Mouse (Mus musculus) hindbrain, embryonic 10.5 days (tissue): ENCODE data around the gene Arl6ip4. TPM values are rescaled to one million over a fixed set of nuclear protein-coding genes. Genes with fewer than 3 reads are reported as not detected.

Source experiments
- DNase-seq: peaks from one replicate; pipeline ENCODE4 v3.0.0-alpha.2; 2017; ENCODE audit warnings: low spot score
- H3K27ac ChIP-seq: fragments of 300-500 bp; sonication (generic); 2 replicates; pipeline ENCODE4 v1.5.1; 2016; ENCODE audit warnings: mild to moderate bottlenecking, moderate library complexity
- H3K27me3 ChIP-seq: fragments of 300-500 bp; sonication (generic); 2 replicates; pipeline ENCODE4 v1.6.1; 2016; ENCODE audit warnings: mild to moderate bottlenecking; ENCODE audit not compliant: poor library complexity, insufficient read depth, severe bottlenecking
- H3K36me3 ChIP-seq: fragments of 300-500 bp; sonication (generic); 2 replicates; pipeline ENCODE4 v1.6.1; 2016; ENCODE audit warnings: mild to moderate bottlenecking, moderate library complexity
- H3K4me1 ChIP-seq: fragments of 300-500 bp; sonication (generic); replicated peaks from 2 replicates; pipeline ENCODE4 v1.6.1; 2016; ENCODE audit warnings: mild to moderate bottlenecking
- H3K4me3 ChIP-seq: fragments of 300-500 bp; sonication (generic); 2 replicates; pipeline ENCODE4 v1.5.1; 2016; ENCODE audit warnings: mild to moderate bottlenecking, moderate library complexity
- H3K9me3 ChIP-seq: fragments of 300-500 bp; sonication (generic); 2 replicates; pipeline ENCODE4 v1.6.1; 2016; ENCODE audit warnings: mild to moderate bottlenecking, moderate library complexity
- WGBS: fragments of 180-500 bp; shearing (Covaris S2); methylation state at CpG from one replicate; pipeline ENCODE4 v1.1.7; 2016; 5-methylcytosine and 5-hydroxymethylcytosine counted together
- polyA plus RNA-seq: library from polyadenylated mRNA; unstranded; fragments of >200 nt; fragmentation: Nextera tagmentation; extraction: Ambion mirVana; gene quantifications from 2 replicates; pipeline ENCODE4 v1.2.1, GENCODE M21; 2016

Arl6ip4 gene
- polyA plus RNA-seq, 1 experiment from 2014 or later = 117 TPM

GRCm38 (mm10) chr5:124122357-124122756 lies 6.5 kb downstream of the Arl6ip4 start:
- Histone ChIP-seq H3K4me1 (peaks cover 8% of the 10 kb centered on the region), H3K27me3 (no peaks in the 10 kb centered on the region), H3K36me3 (peaks cover 100% of the 10 kb centered on the region), H3K4me3 (no peak overlapping the region), H3K27ac (no peak overlapping the region), H3K9me3 (no peaks in the 10 kb centered on the region)
- DNase-seq = no peak
- WGBS = 91% methylated on average over 18 of the region's 18 CpGs

DNA sequence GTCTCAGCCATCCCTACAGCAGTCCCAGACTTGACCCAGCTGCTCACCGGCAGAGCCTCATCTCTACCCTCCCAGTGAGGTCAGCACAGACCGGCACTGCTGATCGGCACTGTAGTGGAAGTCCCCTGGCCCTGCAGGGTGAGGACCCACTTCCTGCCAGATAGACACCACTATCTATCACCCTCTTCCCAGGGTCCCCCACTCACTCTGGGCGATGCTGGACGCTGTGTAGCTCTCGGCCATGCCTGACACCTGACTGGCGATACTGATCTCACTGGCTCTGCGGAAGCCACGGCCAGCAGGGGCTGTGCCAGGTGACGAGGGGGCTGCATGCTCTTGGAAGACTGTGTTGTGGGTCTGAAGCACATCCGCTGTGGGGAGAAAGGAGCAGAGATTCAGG lies 9.2 kb downstream of the Arl6ip4 start:
- H3K27me3 ChIP-seq = no peaks in the 10 kb centered on the region
- 0 out of 2 replicates have a peak, but pooled peaks cover 3% of the 10 kb centered on the region for H3K4me1 ChIP-seq
- WGBS = 91% methylated on average over 11 of the region's 11 CpGs
- no peak overlapping the region for H3K4me3 ChIP-seq
- 0 out of 2 replicates have a peak overlapping the region, but pooled peaks have one; percentile 31 for H3K27ac ChIP-seq
- no peaks in the 10 kb centered on the region for H3K9me3 ChIP-seq
- peaks cover 100% of the 10 kb centered on the region for H3K36me3 ChIP-seq
- DNase-seq = no peak

DNA sequence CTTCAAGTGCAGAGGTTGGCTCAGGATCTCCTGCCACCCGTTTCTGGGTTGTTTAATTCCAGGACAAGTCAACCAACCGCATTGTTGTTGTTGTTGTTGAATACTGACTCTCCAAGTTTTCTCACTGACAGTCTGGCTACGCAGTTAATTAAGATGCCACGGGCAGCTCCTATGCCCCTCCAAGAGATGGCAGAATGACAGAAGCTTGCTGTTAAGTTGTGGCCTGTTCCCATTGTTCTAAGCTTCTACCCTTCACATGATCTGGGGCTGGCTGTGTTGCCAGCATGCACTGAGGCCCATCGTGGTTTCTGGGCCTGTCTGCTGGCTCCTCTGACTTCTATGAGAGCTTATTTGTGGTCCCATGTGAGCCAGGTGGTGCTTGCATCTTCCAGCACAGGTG lies 18.4 kb downstream of the Arl6ip4 start:
- Histone ChIP-seq H3K9me3 (no peaks in the 10 kb centered on the region), H3K4me1 (no peaks in the 10 kb centered on the region), H3K4me3 (no peak overlapping the region), H3K36me3 (peaks cover 63% of the 10 kb centered on the region), H3K27ac (no peak overlapping the region), H3K27me3 (no peaks in the 10 kb centered on the region)
- no peak for DNase-seq
- 89% methylated on average over 5 of the region's 5 CpGs for whole genome bisulfite sequencing

GRCm38 (mm10) chr5:124138066-124138465 lies 22.2 kb downstream of the Arl6ip4 start:
- peaks cover 5% of the 10 kb centered on the region for H3K4me1 ChIP-seq
- no peaks in the 10 kb centered on the region for H3K27me3 ChIP-seq
- peaks cover 53% of the 10 kb centered on the region for H3K36me3 ChIP-seq
- H3K27ac ChIP-seq = no peak overlapping the region
- DNase-seq = no peak
- WGBS = 78% methylated on average over 7 of the region's 7 CpGs
- no peak overlapping the region for H3K4me3 ChIP-seq
- H3K9me3 ChIP-seq = no peaks in the 10 kb centered on the region

DNA sequence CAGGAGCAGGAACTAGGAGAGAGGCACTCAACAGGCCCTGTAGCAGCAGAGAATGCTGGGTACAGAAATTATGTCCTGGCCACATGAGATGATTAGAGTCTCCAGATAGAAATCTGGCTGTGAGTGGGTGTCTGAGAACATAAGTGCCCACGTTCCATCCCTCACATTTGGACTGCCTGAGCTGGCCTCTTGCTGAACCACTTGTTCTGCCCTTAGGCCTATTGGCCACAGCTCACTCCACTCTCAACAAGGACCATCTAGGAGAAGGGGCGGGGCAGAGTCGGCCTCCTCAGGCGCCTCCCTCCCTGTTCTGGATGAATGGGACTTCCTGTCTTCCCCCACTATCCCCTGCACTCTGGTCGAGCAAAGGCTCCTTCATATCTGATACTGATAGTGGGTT lies 33.1 kb downstream of the Arl6ip4 start:
- no peak for DNase-seq
- Histone ChIP-seq H3K4me3 (no peak overlapping the region), H3K27ac (no peak overlapping the region), H3K27me3 (no peaks in the 10 kb centered on the region), H3K4me1 (no peaks in the 10 kb centered on the region), H3K36me3 (peaks cover 35% of the 10 kb centered on the region), H3K9me3 (no peaks in the 10 kb centered on the region)
- 69% methylated on average over 5 of the region's 5 CpGs for WGBS

DNA sequence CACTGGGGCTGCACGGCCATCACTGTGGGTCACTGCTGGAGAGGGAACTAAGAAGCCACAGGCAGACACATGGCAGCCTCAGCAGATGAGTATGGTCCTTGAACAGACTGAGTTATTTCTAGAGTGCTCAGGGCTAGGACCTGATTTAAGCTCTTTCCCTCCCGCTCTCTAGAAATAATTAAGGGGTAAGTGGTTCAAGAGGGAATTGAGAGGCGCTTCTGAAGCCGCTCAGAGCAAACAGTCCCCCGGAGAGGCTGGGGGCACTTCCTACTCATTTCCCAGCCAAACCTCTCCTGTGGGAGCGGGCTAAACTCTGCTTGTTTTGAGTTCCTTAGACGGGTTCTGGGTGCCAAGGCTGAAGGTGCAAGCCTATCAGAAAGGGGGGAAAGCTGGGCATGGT lies 35.0 kb downstream of the Arl6ip4 start:
- no peaks in the 10 kb centered on the region for H3K27me3 ChIP-seq
- H3K9me3 ChIP-seq = no peaks in the 10 kb centered on the region
- no peaks in the 10 kb centered on the region for H3K4me1 ChIP-seq
- DNase-seq = no peak
- peaks cover 30% of the 10 kb centered on the region for H3K36me3 ChIP-seq
- no peak overlapping the region for H3K4me3 ChIP-seq
- no peak overlapping the region for H3K27ac ChIP-seq
- WGBS = 87% methylated on average over 7 of the region's 7 CpGs

DNA sequence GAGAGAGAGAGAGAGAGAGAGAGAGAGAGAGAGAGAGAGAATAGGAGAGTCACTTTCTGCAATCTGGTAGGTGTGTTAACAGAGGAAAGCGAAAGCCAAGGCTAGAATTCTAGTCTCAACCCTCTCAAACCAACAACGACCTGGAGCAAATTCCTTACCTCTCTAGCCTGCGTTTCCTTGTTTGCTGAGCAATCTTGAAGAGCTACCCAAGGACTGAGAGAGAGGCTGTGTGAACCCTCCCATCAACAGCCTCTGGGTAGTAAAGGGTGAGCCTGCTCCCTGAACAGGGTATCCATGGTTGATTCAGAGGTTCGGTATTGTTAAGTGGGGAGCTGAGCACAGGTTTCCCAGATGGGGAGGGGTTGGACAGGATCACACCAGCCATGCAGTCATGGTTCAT lies 36.8 kb downstream of the Arl6ip4 start:
- no peaks in the 10 kb centered on the region for H3K27me3 ChIP-seq
- no peak overlapping the region for H3K4me3 ChIP-seq
- WGBS = 85% methylated on average over 4 of the region's 4 CpGs
- H3K9me3 ChIP-seq = no peaks in the 10 kb centered on the region
- DNase-seq = no peak
- peaks cover 24% of the 10 kb centered on the region for H3K36me3 ChIP-seq
- H3K27ac ChIP-seq = no peak overlapping the region
- H3K4me1 ChIP-seq = no peaks in the 10 kb centered on the region

DNA sequence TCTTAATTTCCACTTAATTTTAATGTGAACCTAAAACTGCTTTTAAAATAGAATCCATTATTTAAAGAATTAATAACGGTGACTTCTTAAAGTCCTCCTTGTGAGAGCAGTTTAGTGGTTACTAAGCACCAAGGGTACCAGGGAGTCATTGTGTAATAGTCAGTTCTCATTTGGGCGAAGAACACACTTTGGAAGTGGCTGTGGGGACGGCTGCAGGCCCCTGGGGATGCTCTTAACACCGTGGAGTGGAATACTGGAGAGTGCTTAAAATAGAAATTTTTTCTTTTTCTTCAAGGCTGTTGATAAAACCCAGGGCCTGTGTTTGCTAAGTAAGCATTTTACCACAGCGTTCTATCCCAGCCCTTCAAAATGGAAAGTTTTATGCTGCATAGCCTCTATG lies 40.1 kb downstream of the Arl6ip4 start:
- 82% methylated on average over 5 of the region's 5 CpGs for WGBS
- no peak for DNase-seq
- no peaks in the 10 kb centered on the region for H3K27me3 ChIP-seq
- peaks cover 15% of the 10 kb centered on the region for H3K36me3 ChIP-seq
- H3K4me3 ChIP-seq = no peak overlapping the region
- H3K9me3 ChIP-seq = no peaks in the 10 kb centered on the region
- H3K27ac ChIP-seq = no peak overlapping the region
- peaks cover 20% of the 10 kb centered on the region for H3K4me1 ChIP-seq

DNA sequence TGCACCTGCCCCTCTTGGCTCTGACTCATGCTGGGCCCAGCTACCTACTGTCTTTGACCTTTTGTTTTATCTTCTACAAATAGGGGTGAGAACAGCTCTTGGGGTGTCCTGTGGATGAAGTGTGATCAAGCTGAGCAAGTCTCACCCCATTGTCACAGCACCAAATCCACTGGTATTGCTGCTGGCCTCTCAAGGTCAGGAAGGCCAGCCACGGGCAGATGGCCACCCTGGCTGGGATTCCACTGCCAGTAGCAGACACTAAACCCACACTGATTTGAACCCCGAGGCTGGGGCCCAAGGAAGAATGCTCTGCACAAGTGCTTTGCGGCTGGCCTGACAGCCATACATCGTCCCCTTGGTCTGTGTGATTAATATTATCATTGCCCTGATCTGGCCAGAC lies 42.4 kb downstream of the Arl6ip4 start:
- Histone ChIP-seq H3K36me3 (no peaks in the 10 kb centered on the region), H3K27me3 (no peaks in the 10 kb centered on the region), H3K27ac (no peak overlapping the region), H3K9me3 (no peaks in the 10 kb centered on the region), H3K4me1 (peaks cover 37% of the 10 kb centered on the region), H3K4me3 (no peak overlapping the region)
- no peak for DNase-seq
- 78% methylated on average over 4 of the region's 4 CpGs for WGBS

DNA sequence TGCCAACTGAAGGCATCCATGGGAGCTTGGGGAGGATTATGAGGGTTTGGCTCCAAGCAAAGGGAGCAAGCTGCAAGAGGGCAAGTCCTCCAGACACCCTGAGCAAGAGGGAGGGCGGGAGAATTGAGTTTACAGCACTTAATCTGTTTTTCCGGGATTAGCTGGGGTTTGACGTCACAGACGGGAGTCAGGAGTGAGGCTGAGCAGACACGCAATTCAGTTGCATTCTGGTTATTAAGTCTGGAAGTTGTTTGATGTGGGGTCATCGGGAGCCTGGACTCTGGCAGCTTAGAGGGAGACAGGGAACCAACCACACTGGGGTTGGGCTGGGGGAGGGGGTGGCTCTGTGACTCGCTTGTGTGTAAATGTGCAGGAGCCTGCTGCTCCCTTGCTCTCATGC lies 43.6 kb downstream of the Arl6ip4 start:
- peaks cover 48% of the 10 kb centered on the region for H3K4me1 ChIP-seq
- no peaks in the 10 kb centered on the region for H3K9me3 ChIP-seq
- 58% methylated on average over 7 of the region's 7 CpGs for WGBS
- H3K27ac ChIP-seq = no peak overlapping the region
- DNase-seq = no peak
- H3K4me3 ChIP-seq = no peak overlapping the region
- no peaks in the 10 kb centered on the region for H3K27me3 ChIP-seq
- H3K36me3 ChIP-seq = no peaks in the 10 kb centered on the region

DNA sequence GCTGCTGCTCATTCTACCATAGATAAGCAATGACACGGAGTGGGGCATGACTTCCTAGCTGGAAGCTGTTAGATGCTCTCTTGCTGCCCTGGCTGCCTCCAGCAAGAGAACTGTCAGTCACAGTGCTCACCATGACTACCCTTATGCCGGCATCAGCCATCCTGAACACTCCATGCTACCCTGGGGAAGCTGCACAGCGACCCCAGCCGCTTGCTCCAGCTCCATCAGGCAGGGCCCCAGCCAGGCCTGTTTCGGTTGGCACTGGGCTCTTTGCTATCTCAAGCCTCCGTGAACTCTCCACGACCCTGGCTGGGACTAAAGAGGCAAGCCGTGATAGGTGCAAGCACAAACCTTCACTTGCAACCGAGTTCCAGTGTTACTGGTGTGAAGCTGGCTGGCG lies 45.9 kb downstream of the Arl6ip4 start:
- WGBS = 62% methylated on average over 10 of the region's 10 CpGs
- DNase-seq = peak; percentile 42
- no peak overlapping the region for H3K4me3 ChIP-seq
- no peaks in the 10 kb centered on the region for H3K27me3 ChIP-seq
- H3K9me3 ChIP-seq = no peaks in the 10 kb centered on the region
- peaks cover 72% of the 10 kb centered on the region for H3K4me1 ChIP-seq
- H3K27ac ChIP-seq = no peak overlapping the region; the same call in 1 of the 2 replicates
- no peaks in the 10 kb centered on the region for H3K36me3 ChIP-seq

DNA sequence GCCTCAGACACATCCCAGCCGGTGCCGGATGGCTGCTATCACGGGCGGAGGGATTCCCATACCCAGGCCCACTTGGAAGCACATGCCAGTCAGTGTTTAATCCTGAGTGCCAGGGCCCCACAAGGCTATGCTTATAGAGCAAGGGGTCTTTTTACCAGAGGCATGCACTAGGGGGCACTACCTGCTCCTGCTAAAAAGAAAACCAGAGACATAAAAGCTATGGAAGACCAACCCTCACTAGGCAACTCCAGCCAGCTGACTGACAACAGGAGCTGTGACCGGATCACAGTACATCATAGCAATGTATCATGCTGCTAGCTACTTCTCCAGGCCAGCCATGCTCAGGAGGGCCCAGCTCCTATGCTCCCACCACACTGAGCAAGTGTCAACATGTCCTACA lies 46.7 kb downstream of the Arl6ip4 start:
- peaks cover 79% of the 10 kb centered on the region for H3K4me1 ChIP-seq
- H3K36me3 ChIP-seq = no peaks in the 10 kb centered on the region
- no peak overlapping the region for H3K4me3 ChIP-seq
- peak; percentile 70 for DNase-seq
- 64% methylated on average over 5 of the region's 5 CpGs for WGBS
- H3K27ac ChIP-seq = peak overlapping the region; percentile 43
- no peaks in the 10 kb centered on the region for H3K27me3 ChIP-seq
- H3K9me3 ChIP-seq = no peaks in the 10 kb centered on the region

GRCm38 (mm10) chr5:124163445-124163844 lies 47.6 kb downstream of the Arl6ip4 start:
- no peak for DNase-seq
- Histone ChIP-seq H3K9me3 (no peaks in the 10 kb centered on the region), H3K36me3 (no peaks in the 10 kb centered on the region), H3K27ac (no peak overlapping the region), H3K4me3 (no peak overlapping the region), H3K4me1 (peaks cover 78% of the 10 kb centered on the region), H3K27me3 (no peaks in the 10 kb centered on the region)
- 84% methylated on average over 11 of the region's 11 CpGs for whole genome bisulfite sequencing
